Mouse (Mus musculus) cerebellum, adult 2 months (tissue): ENCODE results near the gene Aldh1l1.

ENCODE experiments used
- CTCF ChIP-seq: fragments of 200-500 bp; IDR thresholded peaks from 2 replicates; pipeline ENCODE4 v1.5.1; 2011; ENCODE audit warnings: low read depth, mild to moderate bottlenecking, control low read depth, low read length, moderate library complexity, borderline replicate concordance; ENCODE audit not compliant: insufficient read depth
- POLR2A ChIP-seq: fragments of 200-500 bp; IDR thresholded peaks from 2 replicates; pipeline ENCODE4 v1.6.1; 2011; ENCODE audit warnings: low read length, control low read depth, borderline replicate concordance; ENCODE audit not compliant: insufficient read depth

DNA sequence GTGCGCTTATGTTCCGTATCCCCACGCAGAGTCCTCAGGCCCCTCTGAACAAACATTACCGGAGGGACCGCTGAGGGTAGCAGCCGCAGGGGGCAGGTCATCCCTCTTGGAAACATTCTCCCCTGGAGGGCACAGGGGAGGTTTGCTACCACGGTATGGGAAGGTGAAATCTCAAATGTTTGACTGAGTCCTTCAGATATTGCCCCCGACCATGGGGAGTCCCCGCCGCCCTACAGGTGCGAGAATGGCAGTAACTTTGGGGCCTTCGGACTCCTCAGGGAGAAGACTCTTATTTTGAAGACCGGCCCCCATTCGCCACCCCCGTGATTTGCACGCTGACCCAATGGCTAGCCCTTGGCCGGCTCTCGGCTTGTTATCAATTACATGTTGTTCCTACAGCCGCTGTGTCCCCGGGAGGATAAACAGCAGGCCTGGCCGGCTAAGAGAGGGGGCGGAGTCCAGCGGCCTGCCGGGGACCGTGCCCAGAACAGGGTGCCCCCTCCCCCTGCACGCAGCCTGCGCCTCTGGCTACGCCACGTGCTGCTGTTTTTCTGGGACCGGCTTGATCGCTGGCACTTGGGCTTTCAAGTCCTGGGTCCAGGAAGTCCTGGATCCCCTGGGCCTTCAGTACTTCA lies 22.9 kb upstream of the Aldh1l1 start:
- TF ChIP-seq CTCF: no peak
- no peak for TF ChIP-seq POLR2A
